Mouse (Mus musculus): ENCODE results near the gene Gm20671.

DNA sequence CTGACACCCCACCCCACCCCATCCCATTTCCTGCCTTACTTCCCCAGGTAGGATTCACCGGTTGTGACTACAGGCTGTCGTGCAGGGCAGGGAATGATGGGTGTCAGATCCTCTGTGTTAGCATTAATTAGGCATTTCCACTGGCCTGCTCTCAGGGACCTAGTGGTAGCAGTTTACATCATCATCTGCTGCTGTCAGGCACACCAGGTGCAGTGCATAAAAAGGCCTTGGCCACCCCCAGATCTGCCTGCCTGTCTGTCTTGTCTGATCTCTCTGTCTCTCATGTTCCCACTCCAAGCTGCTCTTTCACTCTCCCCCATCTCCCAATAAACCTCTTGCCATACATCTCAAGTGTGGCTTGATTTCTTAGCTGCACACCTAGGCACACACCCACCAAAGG, 75.2 kb downstream of the Gm20671 start:
- TF ChIP-seq MAX (IDR thresholded peaks at IDR 0.05): no peak
- TF ChIP-seq CTCF (IDR thresholded peaks at IDR 0.05; ENCODE audit: control insufficient read depth, insufficient read depth, insufficient read length): no peak
